Mouse (Mus musculus): ENCODE measurements around the gene Arl15. TPM values are rescaled to one million over a fixed set of nuclear protein-coding genes. Genes with fewer than 3 reads are reported as not detected.

The Arl15 gene
- polyA plus RNA-seq, 1 experiment from 2014 or later = 10.1 TPM

GRCm38 (mm10) chr13:113821891-113822290, 27.6 kb downstream of the Arl15 start:
- TF ChIP-seq CTCF (IDR thresholded peaks at IDR 0.05) = no peak
- no peak for TF ChIP-seq EP300 (IDR thresholded peaks at IDR 0.05)
- H3K27ac ChIP-seq (ENCODE audit: low read length) = no peak overlapping the region
- H3K4me2 ChIP-seq (replicated peaks; ENCODE audit: low read depth, low read length) = no peak overlapping the region
- H3K4me1 ChIP-seq (ENCODE audit: insufficient read depth, low read depth, low read length) = no peaks in the 10 kb centered on the region
- 88% methylated on average over 12 of the region's 12 CpGs for WGBS
- H3K36me3 ChIP-seq (ENCODE audit: insufficient read depth, low read length) = no peaks in the 10 kb centered on the region
- ATAC-seq (no peak), DNase-seq (ENCODE audit: low spot score) (no peak)
- H3K4me3 ChIP-seq (ENCODE audit: low read depth, low read length) = no peak overlapping the region
- H3K9ac ChIP-seq (replicated peaks; ENCODE audit: low read depth) = no peak overlapping the region
- no peaks in the 10 kb centered on the region for H3K9me3 ChIP-seq (ENCODE audit: low read length)
- no peaks in the 10 kb centered on the region for H3K27me3 ChIP-seq (replicated peaks; ENCODE audit: insufficient read depth, low read length)

GRCm38 (mm10) chr13:113824027-113824426, 29.7 kb downstream of the Arl15 start:
- Histone ChIP-seq H3K36me3 (ENCODE audit: insufficient read depth, low read length) (no peaks in the 10 kb centered on the region), H3K27me3 (replicated peaks; ENCODE audit: insufficient read depth, low read length) (no peaks in the 10 kb centered on the region), H3K27ac (ENCODE audit: low read length) (no peak overlapping the region), H3K4me1 (ENCODE audit: insufficient read depth, low read depth, low read length) (no peaks in the 10 kb centered on the region), H3K9me3 (ENCODE audit: low read length) (no peaks in the 10 kb centered on the region), H3K9ac (replicated peaks; ENCODE audit: low read depth) (no peak overlapping the region), H3K4me3 (ENCODE audit: low read depth, low read length) (no peak overlapping the region), H3K4me2 (replicated peaks; ENCODE audit: low read depth, low read length) (no peak overlapping the region)
- no peak for DNase-seq (ENCODE audit: low spot score)
- 59% methylated on average over 3 of the region's 3 CpGs for WGBS
- no peak for TF ChIP-seq EP300 (IDR thresholded peaks at IDR 0.05)
- TF ChIP-seq CTCF (IDR thresholded peaks at IDR 0.05) = no peak
- ATAC-seq = no peak

GRCm38 (mm10) chr13:113828633-113829032, 34.3 kb downstream of the Arl15 start:
- H3K27ac ChIP-seq (ENCODE audit: low read length) = no peak overlapping the region
- WGBS = 93% methylated on average over 3 of the region's 3 CpGs
- DNase-seq (ENCODE audit: low spot score) (no peak), ATAC-seq (no peak)
- no peaks in the 10 kb centered on the region for H3K9me3 ChIP-seq (ENCODE audit: low read length)
- no peaks in the 10 kb centered on the region for H3K27me3 ChIP-seq (replicated peaks; ENCODE audit: insufficient read depth, low read length)
- no peaks in the 10 kb centered on the region for H3K4me1 ChIP-seq (ENCODE audit: insufficient read depth, low read depth, low read length)
- no peaks in the 10 kb centered on the region for H3K36me3 ChIP-seq (ENCODE audit: insufficient read depth, low read length)
- no peak overlapping the region for H3K9ac ChIP-seq (replicated peaks; ENCODE audit: low read depth)
- H3K4me2 ChIP-seq (replicated peaks; ENCODE audit: low read depth, low read length) = no peak overlapping the region
- H3K4me3 ChIP-seq (ENCODE audit: low read depth, low read length) = no peak overlapping the region
- TF ChIP-seq EP300 (IDR thresholded peaks at IDR 0.05) = no peak
- TF ChIP-seq CTCF (IDR thresholded peaks at IDR 0.05) = no peak

- H3K9me3 ChIP-seq (ENCODE audit: low read length) = no peaks in the 10 kb centered on the region
- no peak overlapping the region for H3K4me3 ChIP-seq (ENCODE audit: low read depth, low read length)
- no peak overlapping the region for H3K4me2 ChIP-seq (replicated peaks; ENCODE audit: low read depth, low read length)
- no peak overlapping the region for H3K9ac ChIP-seq (replicated peaks; ENCODE audit: low read depth)
- DNase-seq (ENCODE audit: low spot score) = no peak
- TF ChIP-seq CTCF (IDR thresholded peaks at IDR 0.05) (no peak), EP300 (IDR thresholded peaks at IDR 0.05) (no peak)
- no peak overlapping the region for H3K27ac ChIP-seq (ENCODE audit: low read length)
- no peaks in the 10 kb centered on the region for H3K27me3 ChIP-seq (replicated peaks; ENCODE audit: insufficient read depth, low read length)
- 86% methylated on average over 2 of the region's 2 CpGs for WGBS
- H3K4me1 ChIP-seq (ENCODE audit: insufficient read depth, low read depth, low read length) = no peaks in the 10 kb centered on the region
- no peak for ATAC-seq
- no peaks in the 10 kb centered on the region for H3K36me3 ChIP-seq (ENCODE audit: insufficient read depth, low read length)
Observed at GRCm38 (mm10) chr13:113829079-113829478, 34.8 kb downstream of the Arl15 start.

- H3K9me3 ChIP-seq (ENCODE audit: low read length) = no peaks in the 10 kb centered on the region
- no peak overlapping the region for H3K4me2 ChIP-seq (replicated peaks; ENCODE audit: low read depth, low read length)
- ATAC-seq = no peak
- TF ChIP-seq EP300 (IDR thresholded peaks at IDR 0.05) (no peak), CTCF (IDR thresholded peaks at IDR 0.05) (no peak)
- no peaks in the 10 kb centered on the region for H3K36me3 ChIP-seq (ENCODE audit: insufficient read depth, low read length)
- no peak for DNase-seq (ENCODE audit: low spot score)
- no peaks in the 10 kb centered on the region for H3K27me3 ChIP-seq (replicated peaks; ENCODE audit: insufficient read depth, low read length)
- no peak overlapping the region for H3K27ac ChIP-seq (ENCODE audit: low read length)
- 82% methylated on average over 3 of the region's 3 CpGs for WGBS
- no peak overlapping the region for H3K4me3 ChIP-seq (ENCODE audit: low read depth, low read length)
- no peaks in the 10 kb centered on the region for H3K4me1 ChIP-seq (ENCODE audit: insufficient read depth, low read depth, low read length)
- H3K9ac ChIP-seq (replicated peaks; ENCODE audit: low read depth) = no peak overlapping the region
Observed at GRCm38 (mm10) chr13:113830805-113831204, 36.5 kb downstream of the Arl15 start.

GRCm38 (mm10) chr13:113832947-113833346, 38.6 kb downstream of the Arl15 start:
- Histone ChIP-seq H3K36me3 (ENCODE audit: insufficient read depth, low read length) (no peaks in the 10 kb centered on the region), H3K4me2 (replicated peaks; ENCODE audit: low read depth, low read length) (no peak overlapping the region)
- ATAC-seq = no peak

GRCm38 (mm10) chr13:113835921-113836320, 41.6 kb downstream of the Arl15 start:
- no peak overlapping the region for H3K9ac ChIP-seq (replicated peaks; ENCODE audit: low read depth)
- TF ChIP-seq EP300 (IDR thresholded peaks at IDR 0.05) (no peak), CTCF (IDR thresholded peaks at IDR 0.05) (no peak)
- H3K9me3 ChIP-seq (ENCODE audit: low read length) = no peaks in the 10 kb centered on the region

More at GRCm38 (mm10) chr13:113832947-113833346, 38.6 kb downstream of the Arl15 start:
- no peak for TF ChIP-seq CTCF (IDR thresholded peaks at IDR 0.05)
- no peak for TF ChIP-seq EP300 (IDR thresholded peaks at IDR 0.05)
- no peaks in the 10 kb centered on the region for H3K27me3 ChIP-seq (replicated peaks; ENCODE audit: insufficient read depth, low read length)
- 86% methylated on average over 6 of the region's 6 CpGs for WGBS
- no peaks in the 10 kb centered on the region for H3K4me1 ChIP-seq (ENCODE audit: insufficient read depth, low read depth, low read length)
- DNase-seq (ENCODE audit: low spot score) = no peak
- no peak overlapping the region for H3K9ac ChIP-seq (replicated peaks; ENCODE audit: low read depth)
- no peaks in the 10 kb centered on the region for H3K9me3 ChIP-seq (ENCODE audit: low read length)
- H3K4me3 ChIP-seq (ENCODE audit: low read depth, low read length) = no peak overlapping the region
- H3K27ac ChIP-seq (ENCODE audit: low read length) = no peak overlapping the region

More at GRCm38 (mm10) chr13:113835921-113836320, 41.6 kb downstream of the Arl15 start:
- Histone ChIP-seq H3K4me1 (ENCODE audit: insufficient read depth, low read depth, low read length) (peaks cover 4% of the 10 kb centered on the region; the same call in 1 of the 2 replicates), H3K27ac (ENCODE audit: low read length) (no peak overlapping the region), H3K4me3 (ENCODE audit: low read depth, low read length) (no peak overlapping the region), H3K4me2 (replicated peaks; ENCODE audit: low read depth, low read length) (no peak overlapping the region), H3K27me3 (replicated peaks; ENCODE audit: insufficient read depth, low read length) (no peaks in the 10 kb centered on the region), H3K36me3 (ENCODE audit: insufficient read depth, low read length) (no peaks in the 10 kb centered on the region)
- 96% methylated on average over 6 of the region's 6 CpGs for WGBS
- no peak for DNase-seq (ENCODE audit: low spot score)
- no peak for ATAC-seq
